Mouse (Mus musculus): Measurements from ENCODE around the gene Mrps16. TPM values are rescaled to one million over a fixed set of nuclear protein-coding genes. Genes with fewer than 3 reads are reported as not detected.
A peak's percentile ranks its signal among the peaks of the same experiment; 100 is the strongest.

The Mrps16 gene
- polyA plus RNA-seq (2015; fragmentation: Nextera tagmentation; extraction: Ambion mirVana), result 47.3 and 49.9 TPM in 2 replicates

- peak; percentile 99 for TF ChIP-seq CTCF (IDR thresholded peaks at IDR 0.05; ENCODE audit: low read depth)
- no peak for TF ChIP-seq EP300 (IDR thresholded peaks at IDR 0.05; ENCODE audit: low read depth)
- Histone ChIP-seq H3K4me3 (ENCODE audit: low read depth, low read length) (peak within 1 kb of the TSS; percentile 81), H3K4me2 (ENCODE audit: low read depth, low read length) (peak within 1 kb of the TSS; percentile 73), H3K36me3 (replicated peaks; ENCODE audit: insufficient read depth, low read length) (peaks cover 14% of the 10 kb centered on the region; the same call in 1 of the 2 replicates), H3K9me3 (ENCODE audit: low read length) (no peaks in the 10 kb centered on the region), H3K4me1 (ENCODE audit: insufficient read depth) (peaks cover 14% of the 10 kb centered on the region), H3K9ac (replicated peaks) (peak within 1 kb of the TSS; percentile 86), H3K27me3 (ENCODE audit: insufficient read depth, low read length) (no peaks in the 10 kb centered on the region), H3K27ac (ENCODE audit: low read depth) (peak within 1 kb of the TSS; percentile 83)
- ATAC-seq (peak; percentile 96), DNase-seq (peak; percentile 97)
- WGBS (ENCODE audit: insufficient replicate concordance), result 1% methylated on average over 68 of the region's 68 CpGs
These were observed at the start of gene Mrps16 for GRCm38 (mm10) chr14:20393205-20393913. Gene Mrps16, minus strand, starts transcription at chr14:20393634.

- Histone ChIP-seq H3K4me2 (ENCODE audit: low read depth, low read length) (no peak overlapping the region), H3K4me1 (ENCODE audit: insufficient read depth) (no peaks in the 10 kb centered on the region), H3K36me3 (replicated peaks; ENCODE audit: insufficient read depth, low read length) (no peaks in the 10 kb centered on the region), H3K27ac (ENCODE audit: low read depth) (no peak overlapping the region), H3K9me3 (ENCODE audit: low read length) (no peaks in the 10 kb centered on the region), H3K9ac (replicated peaks) (no peak overlapping the region), H3K4me3 (ENCODE audit: low read depth, low read length) (no peak overlapping the region), H3K27me3 (ENCODE audit: insufficient read depth, low read length) (no peaks in the 10 kb centered on the region)
- 74% methylated on average over 17 of the region's 17 CpGs for WGBS (ENCODE audit: insufficient replicate concordance)
- ATAC-seq (no peak), DNase-seq (no peak)
- TF ChIP-seq CTCF (IDR thresholded peaks at IDR 0.05; ENCODE audit: low read depth) (no peak), EP300 (IDR thresholded peaks at IDR 0.05; ENCODE audit: low read depth) (no peak)
These were observed 48.8 kb upstream of the Mrps16 start for GRCm38 (mm10) chr14:20442252-20442651.

- Histone ChIP-seq H3K9me3 (ENCODE audit: low read length) (no peaks in the 10 kb centered on the region), H3K9ac (replicated peaks) (no peak overlapping the region), H3K27me3 (ENCODE audit: insufficient read depth, low read length) (no peaks in the 10 kb centered on the region), H3K4me1 (ENCODE audit: insufficient read depth) (no peaks in the 10 kb centered on the region), H3K27ac (ENCODE audit: low read depth) (no peak overlapping the region), H3K36me3 (replicated peaks; ENCODE audit: insufficient read depth, low read length) (no peaks in the 10 kb centered on the region), H3K4me3 (ENCODE audit: low read depth, low read length) (no peak overlapping the region), H3K4me2 (ENCODE audit: low read depth, low read length) (no peak overlapping the region)
- TF ChIP-seq EP300 (IDR thresholded peaks at IDR 0.05; ENCODE audit: low read depth) (no peak), CTCF (IDR thresholded peaks at IDR 0.05; ENCODE audit: low read depth) (no peak)
- no peak for ATAC-seq
- DNase-seq, result no peak
- 46% methylated on average over 6 of the region's 6 CpGs for WGBS (ENCODE audit: insufficient replicate concordance)
These were observed 43.5 kb upstream of the Mrps16 start for GRCm38 (mm10) chr14:20436976-20437375.

GRCm38 (mm10) chr14:20432420-20432819 is 39.0 kb upstream of the Mrps16 start:
- TF ChIP-seq CTCF (IDR thresholded peaks at IDR 0.05; ENCODE audit: low read depth), result no peak
- TF ChIP-seq EP300 (IDR thresholded peaks at IDR 0.05; ENCODE audit: low read depth), result no peak
- H3K4me2 ChIP-seq (ENCODE audit: low read depth, low read length), result no peak overlapping the region
- WGBS (ENCODE audit: insufficient replicate concordance), result 84% methylated on average over 4 of the region's 4 CpGs
- H3K4me1 ChIP-seq (ENCODE audit: insufficient read depth), result no peaks in the 10 kb centered on the region
- no peak overlapping the region for H3K9ac ChIP-seq (replicated peaks)
- H3K36me3 ChIP-seq (replicated peaks; ENCODE audit: insufficient read depth, low read length), result no peaks in the 10 kb centered on the region
- ATAC-seq (no peak), DNase-seq (no peak)
- no peak overlapping the region for H3K27ac ChIP-seq (ENCODE audit: low read depth)
- H3K27me3 ChIP-seq (ENCODE audit: insufficient read depth, low read length), result no peaks in the 10 kb centered on the region
- no peaks in the 10 kb centered on the region for H3K9me3 ChIP-seq (ENCODE audit: low read length)
- no peak overlapping the region for H3K4me3 ChIP-seq (ENCODE audit: low read depth, low read length)

- TF ChIP-seq EP300 (IDR thresholded peaks at IDR 0.05; ENCODE audit: low read depth) (no peak), CTCF (IDR thresholded peaks at IDR 0.05; ENCODE audit: low read depth) (no peak)
- Histone ChIP-seq H3K4me3 (ENCODE audit: low read depth, low read length) (no peak overlapping the region), H3K4me1 (ENCODE audit: insufficient read depth) (no peaks in the 10 kb centered on the region), H3K27ac (ENCODE audit: low read depth) (no peak overlapping the region), H3K9me3 (ENCODE audit: low read length) (no peaks in the 10 kb centered on the region), H3K4me2 (ENCODE audit: low read depth, low read length) (no peak overlapping the region), H3K27me3 (ENCODE audit: insufficient read depth, low read length) (no peaks in the 10 kb centered on the region), H3K36me3 (replicated peaks; ENCODE audit: insufficient read depth, low read length) (no peaks in the 10 kb centered on the region), H3K9ac (replicated peaks) (no peak overlapping the region)
- WGBS (ENCODE audit: insufficient replicate concordance), result 61% methylated on average over 6 of the region's 6 CpGs
- DNase-seq (no peak), ATAC-seq (no peak)
These were observed 38.3 kb upstream of the Mrps16 start for GRCm38 (mm10) chr14:20431726-20432125.

- Histone ChIP-seq H3K36me3 (replicated peaks; ENCODE audit: insufficient read depth, low read length) (no peaks in the 10 kb centered on the region), H3K27me3 (ENCODE audit: insufficient read depth, low read length) (no peaks in the 10 kb centered on the region), H3K4me2 (ENCODE audit: low read depth, low read length) (no peak overlapping the region), H3K4me3 (ENCODE audit: low read depth, low read length) (no peak overlapping the region), H3K9me3 (ENCODE audit: low read length) (no peaks in the 10 kb centered on the region), H3K9ac (replicated peaks) (no peak overlapping the region), H3K4me1 (ENCODE audit: insufficient read depth) (no peaks in the 10 kb centered on the region), H3K27ac (ENCODE audit: low read depth) (no peak overlapping the region)
- TF ChIP-seq EP300 (IDR thresholded peaks at IDR 0.05; ENCODE audit: low read depth) (no peak), CTCF (IDR thresholded peaks at IDR 0.05; ENCODE audit: low read depth) (no peak)
- 52% methylated on average over 1 of the region's 1 CpGs for WGBS (ENCODE audit: insufficient replicate concordance)
- no peak for ATAC-seq
- no peak for DNase-seq
These were observed 36.4 kb upstream of the Mrps16 start for GRCm38 (mm10) chr14:20429833-20430232.

Measured in liver, postnatal 0 days (tissue).